Mouse (Mus musculus) thymus, adult 2 months (tissue): ENCODE results near the gene Fam214b.

ENCODE experiments used
- CTCF ChIP-seq: fragments of 200-500 bp; IDR thresholded peaks from 2 replicates; pipeline ENCODE4 v1.5.1; 2012; ENCODE audit warnings: mild to moderate bottlenecking, control low read depth, low read length, moderate library complexity, borderline replicate concordance; ENCODE audit not compliant: control insufficient read depth, poor library complexity, insufficient read depth; ENCODE audit errors: extremely low read depth
- POLR2A ChIP-seq: fragments of 200-500 bp; IDR thresholded peaks from 2 replicates; pipeline ENCODE4 v1.6.1; 2012; ENCODE audit warnings: mild to moderate bottlenecking, low read length, control low read depth, moderate library complexity; ENCODE audit not compliant: control insufficient read depth, poor library complexity, insufficient read depth; ENCODE audit errors: extremely low read depth

- no peak for TF ChIP-seq POLR2A
- no peak for TF ChIP-seq CTCF
These were observed 5.9 kb downstream of the Fam214b start for GRCm38 (mm10) chr4:43040114-43040572.
